ENCODE assay signal across 27 mouse cellular contexts in genomic region chr2:50012303-50012702, GRCm38 (mm10).
"Had no signal": no experiment of that assay in that cellular context is flagged by ENCODE, and none has a peak within 500 bp of the region (broad histone marks: within the 10 kb centered on the region; RNA-seq: fewer than 3 reads in every experiment).

No protein-coding gene starts in this region.

- H3K4me1 ChIP-seq: heart, embryonic 10.5 days; heart, embryonic 13.5 days; heart, embryonic 15.5 days; hindbrain, embryonic 10.5 days; hindbrain, embryonic 12.5 days; kidney, embryonic 15.5 days; liver, embryonic 12.5 days had no signal

- ATAC-seq: hindbrain, postnatal 0 days; liver, embryonic 12.5 days had no signal

- H3K4me3 ChIP-seq: gastrocnemius, adult 2 months; heart, embryonic 10.5 days; heart, embryonic 13.5 days; heart, embryonic 15.5 days; hindbrain, embryonic 10.5 days; hindbrain, embryonic 12.5 days; kidney, embryonic 15.5 days; limb, embryonic 13.5 days; limb, embryonic 15.5 days; liver, embryonic 12.5 days had no signal

- H3K9me3 ChIP-seq: heart, embryonic 10.5 days; heart, embryonic 13.5 days; heart, embryonic 15.5 days; hindbrain, embryonic 10.5 days; hindbrain, embryonic 12.5 days; kidney, embryonic 15.5 days; limb, embryonic 13.5 days; limb, embryonic 15.5 days; liver, embryonic 12.5 days had no signal

- H3K9ac ChIP-seq: heart, embryonic 13.5 days; heart, embryonic 15.5 days; hindbrain, embryonic 12.5 days; hindbrain, embryonic 14.5 days; kidney, embryonic 15.5 days; limb, embryonic 13.5 days; limb, embryonic 15.5 days; liver, embryonic 12.5 days; liver, embryonic 14.5 days had no signal

- H3K27me3 ChIP-seq: heart, embryonic 13.5 days; heart, embryonic 15.5 days; hindbrain, embryonic 12.5 days; limb, embryonic 13.5 days; limb, embryonic 15.5 days; liver, embryonic 12.5 days had no signal

- DNase-seq: gastrocnemius, adult 2 months; gastrocnemius, postnatal 10 days; gastrocnemius, postnatal 25 days; heart, adult 18-20 months; heart, postnatal 14 days; heart, postnatal 4 days; kidney, adult 11 months; kidney, adult 2 months; kidney, adult 9 months; kidney, postnatal 14 days; kidney, postnatal 36 days; layer of hippocampus, adult 9-11 months; layer of hippocampus, postnatal 36 days; left cerebral cortex, postnatal 4 days had no signal

- H3K36me3 ChIP-seq: heart, embryonic 10.5 days; heart, embryonic 13.5 days; heart, embryonic 15.5 days; hindbrain, embryonic 10.5 days; hindbrain, embryonic 12.5 days; kidney, embryonic 15.5 days; limb, embryonic 13.5 days; limb, embryonic 15.5 days; liver, embryonic 12.5 days had no signal

- H3K27ac ChIP-seq: gastrocnemius, adult 2 months; heart, embryonic 10.5 days; heart, embryonic 13.5 days; heart, embryonic 15.5 days; hindbrain, embryonic 10.5 days; hindbrain, embryonic 12.5 days; hindbrain, embryonic 14.5 days; hindbrain, postnatal 0 days; kidney, embryonic 15.5 days; kidney, postnatal 0 days; limb, embryonic 13.5 days; limb, embryonic 15.5 days; liver, embryonic 12.5 days; liver, embryonic 14.5 days had no signal

- H3K4me2 ChIP-seq: heart, embryonic 13.5 days; heart, embryonic 15.5 days; hindbrain, embryonic 12.5 days; hindbrain, embryonic 14.5 days; kidney, embryonic 15.5 days; limb, embryonic 13.5 days; limb, embryonic 15.5 days; liver, embryonic 12.5 days had no signal
